Mouse (Mus musculus) CH12.LX (cell line): ENCODE measurements at regions not wholly inside any gene's neighbourhood (a gene's known extent, or its start where the extent isn't known, plus 50 kb on each side); places are given as distances from the start of the nearest gene placed in this dataset.

Experiments
- CTCF ChIP-seq, 2 experiments: IDR thresholded peaks in 1 of 2; conservative IDR thresholded peaks in 1 of 2; 2 replicates each; pipeline ENCODE4 v1.5.1; 2011 to 2012; ENCODE audit warnings: low read depth in 2 of 2, low read length in 2 of 2, improper control_type of control experiment in 1 of 2, inconsistent platforms in 1 of 2, mild to moderate bottlenecking in 1 of 2, moderate library complexity in 1 of 2
- EP300 ChIP-seq: IDR thresholded peaks from 2 replicates; pipeline ENCODE4 v1.6.1; 2011; ENCODE audit warnings: low read length, improper control_type of control experiment
- MAFK ChIP-seq: IDR thresholded peaks from 2 replicates; pipeline ENCODE4 v1.6.1; 2011; ENCODE audit warnings: low read length, improper control_type of control experiment; ENCODE audit not compliant: insufficient replicate concordance
- MXI1 ChIP-seq: IDR thresholded peaks from 2 replicates; pipeline ENCODE4 v1.6.1; 2011; ENCODE audit warnings: mild to moderate bottlenecking, low read depth, low read length, improper control_type of control experiment
- POLR2A ChIP-seq: IDR thresholded peaks from 2 replicates; pipeline ENCODE4 v1.6.1; 2011; ENCODE audit warnings: low read depth, mild to moderate bottlenecking, improper control_type of control experiment, low read length
- SIN3A ChIP-seq: IDR thresholded peaks from 2 replicates; pipeline ENCODE4 v1.6.1; 2012; ENCODE audit warnings: low read length, improper control_type of control experiment, inconsistent platforms
- TCF12 ChIP-seq: IDR thresholded peaks from 2 replicates; pipeline ENCODE4 v1.6.1; 2014; ENCODE audit warnings: low read depth, mild to moderate bottlenecking, inconsistent platforms, low read length, improper control_type of control experiment

GRCm38 (mm10) chr17:83993028-83993427 lies 145.3 kb upstream of the Haao start:
- TF ChIP-seq MXI1 (no peak), MAFK (no peak), POLR2A (no peak), SIN3A (no peak), TCF12 (no peak), CTCF (conservative IDR thresholded peaks at IDR 0.05 in 1 of 2, IDR thresholded peaks at IDR 0.05 in 1 of 2; ENCODE audit: low read depth in 2 of 2, low read length in 2 of 2) (no peak), EP300 (no peak)
